Mouse (Mus musculus): Measurements from ENCODE around the gene Mknk2.

- no peak for TF ChIP-seq CTCF (IDR thresholded peaks at IDR 0.05; ENCODE audit: insufficient read depth, low read depth, low read length)
- no peak for TF ChIP-seq POLR2A (IDR thresholded peaks at IDR 0.05; ENCODE audit: insufficient read depth, low read depth, low read length)
Measured at GRCm38 (mm10) chr10:80696502-80697392, 18.8 kb upstream of the Mknk2 start.

Data from olfactory bulb, adult 2 months (tissue).